9 mouse cellular contexts compared by ENCODE assay signal in genomic region chr15:21110874-21111603, GRCm38 (mm10).
DNase-seq lines count a peak whose midpoint lies in the region; ATAC-seq lines count a peak whose summit lies in the region.
"Had no signal": no experiment of that assay in that cellular context is flagged by ENCODE, and none has a peak within 500 bp of the region (broad histone marks: within the 10 kb centered on the region; RNA-seq: fewer than 3 reads in every experiment).

No protein-coding gene starts in this region.

- no peaks in the 10 kb centered on the region for H3K27me3 ChIP-seq in lung, embryonic 16.5 days (ENCODE audit: control insufficient read depth, insufficient read depth, low read depth, low read length)
- no peaks in the 10 kb centered on the region for H3K27me3 ChIP-seq in neural tube, embryonic 11.5 days (ENCODE audit: control insufficient read depth, insufficient read depth, low read length)
- H3K27me3 ChIP-seq: liver, embryonic 15.5 days had no signal

- 17% methylated on average over 23 of the region's 23 CpGs for WGBS in lung, embryonic 16.5 days
- WGBS in neural tube, embryonic 11.5 days, result 15% methylated on average over 23 of the region's 23 CpGs

- no peaks in the 10 kb centered on the region for H3K4me1 ChIP-seq in lung, embryonic 16.5 days (replicated peaks; ENCODE audit: control insufficient read depth, insufficient read depth, low read length)
- no peaks in the 10 kb centered on the region for H3K4me1 ChIP-seq in neural tube, embryonic 11.5 days (ENCODE audit: control insufficient read depth, insufficient read depth, low read length)
- H3K4me1 ChIP-seq: liver, embryonic 15.5 days had no signal

- H3K4me3 ChIP-seq in lung, embryonic 16.5 days (ENCODE audit: low read length), result peak overlapping the region; percentile 0; the same call in 1 of the 2 replicates
- H3K4me3 ChIP-seq in neural tube, embryonic 11.5 days (ENCODE audit: low read depth, low read length), result peak overlapping the region; percentile 25
- H3K4me3 ChIP-seq: liver, embryonic 15.5 days had no signal

- no peak for ATAC-seq in lung, embryonic 16.5 days (ENCODE audit: low read depth)
- no peak for ATAC-seq in neural tube, embryonic 11.5 days (ENCODE audit: insufficient read depth, low FRiP score, low TSS enrichment)
- ATAC-seq in activated CD4-positive, CD25-positive, alpha-beta regulatory T cell, adult 4 months, result no peak

- H3K9ac ChIP-seq in lung, embryonic 16.5 days (ENCODE audit: low read length), result no peak overlapping the region
- H3K9ac ChIP-seq in neural tube, embryonic 11.5 days (ENCODE audit: low read length), result peak overlapping the region; percentile 29; the same call in 1 of the 2 replicates
- H3K9ac ChIP-seq: liver, embryonic 15.5 days had no signal

- H3K27ac ChIP-seq in lung, embryonic 16.5 days (ENCODE audit: low read length), result no peak overlapping the region
- H3K27ac ChIP-seq in neural tube, embryonic 11.5 days (ENCODE audit: low read depth, low read length), result no peak overlapping the region
- H3K27ac ChIP-seq: liver, embryonic 15.5 days had no signal

- peak overlapping the region; percentile 4 for H3K4me2 ChIP-seq in lung, embryonic 16.5 days (ENCODE audit: low read depth, low read length)
- H3K4me2 ChIP-seq in neural tube, embryonic 11.5 days (ENCODE audit: low read depth), result peak overlapping the region; percentile 63
- H3K4me2 ChIP-seq: liver, embryonic 15.5 days had no signal

- DNase-seq in adrenal gland, adult (ENCODE audit: inconsistent age in 2 of 2, low spot score in 1 of 2), result peak; percentile 4 to 61
- DNase-seq in adrenal gland, postnatal 4 days (ENCODE audit: low spot score in 2 of 2), result no peak
- DNase-seq in lung, postnatal 4 days, result no peak
- DNase-seq in layer of hippocampus, postnatal 10 days (ENCODE audit: low spot score in 2 of 2), result peak; percentile 25 to 36
- peak; percentile 34 for DNase-seq in neural tube, embryonic 11.5 days (ENCODE audit: low spot score)
- DNase-seq in gastrocnemius, postnatal 25 days, result no peak

- H3K36me3 ChIP-seq in lung, embryonic 16.5 days (ENCODE audit: control insufficient read depth, insufficient read depth, low read length), result no peaks in the 10 kb centered on the region
- H3K36me3 ChIP-seq in neural tube, embryonic 11.5 days (ENCODE audit: control insufficient read depth, insufficient read depth, low read length), result no peaks in the 10 kb centered on the region
- H3K36me3 ChIP-seq: liver, embryonic 15.5 days had no signal

- no peaks in the 10 kb centered on the region for H3K9me3 ChIP-seq in lung, embryonic 16.5 days (ENCODE audit: control insufficient read depth, low read length)
- H3K9me3 ChIP-seq in neural tube, embryonic 11.5 days (ENCODE audit: control insufficient read depth, low read length), result no peaks in the 10 kb centered on the region
- H3K9me3 ChIP-seq: liver, embryonic 15.5 days had no signal

Comparison
In these comparisons a context has a peak if more than half of its experiments do, and no peak if none do; other contexts are left out.
1. DNase-seq: peak in adrenal gland, adult (2 of 2), layer of hippocampus, postnatal 10 days (2 of 2) and neural tube, embryonic 11.5 days (single experiment); none in adrenal gland, postnatal 4 days (0 of 2), lung, postnatal 4 days (0 of 2) and gastrocnemius, postnatal 25 days (single experiment).